Mouse (Mus musculus) left cerebral cortex, adult 11 months (tissue): ENCODE measurements around the gene Wfdc6a.
"Not testable (repeated sequence)": the region's sequence is repeated elsewhere in the genome, so short reads cannot be mapped to it uniquely, and the experiment has no call there.

Source experiments
- DNase-seq: peaks from one replicate; pipeline ENCODE4 v3.0.0; 2022; ENCODE audit warnings: low spot score

The Wfdc6a gene

DNA sequence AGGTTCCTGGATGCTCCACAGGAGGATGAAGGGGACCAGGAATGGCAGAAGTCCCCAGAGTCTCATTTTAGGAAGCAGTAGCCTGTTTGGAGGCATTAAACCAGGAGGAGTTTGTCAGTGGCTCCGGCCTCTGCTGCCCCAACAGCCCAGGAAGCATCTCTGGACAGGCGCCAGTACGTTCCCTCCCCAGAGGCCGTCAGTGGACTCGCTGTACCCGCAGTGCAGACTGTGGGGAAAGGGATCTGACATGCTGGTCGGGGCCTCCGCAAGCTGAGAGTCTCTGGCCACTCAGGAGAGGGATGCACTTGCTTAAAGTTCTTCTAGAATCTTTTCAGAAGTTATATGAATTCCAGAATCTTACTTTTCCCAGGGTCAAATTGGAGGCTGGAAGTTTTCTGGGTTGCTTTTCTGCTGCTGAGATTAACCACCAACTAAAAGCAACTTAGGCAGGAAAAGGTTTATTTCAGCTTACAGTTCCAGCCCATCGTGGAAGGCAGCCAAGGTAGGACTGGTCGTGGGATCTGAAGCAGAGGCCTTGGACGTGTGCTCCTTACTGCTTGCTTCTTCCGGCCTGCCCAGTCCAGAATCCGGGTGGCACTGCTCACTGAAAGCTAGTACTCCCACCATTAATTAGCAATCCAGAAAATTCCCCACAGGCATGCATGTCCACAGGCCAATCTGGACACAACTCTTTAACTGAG, at the start of gene Wfdc6a:
Gene Wfdc6a (minus strand): TSS at position 423 of the 701 bp plus-strand sequence.
- not testable (repeated sequence) for DNase-seq

DNA sequence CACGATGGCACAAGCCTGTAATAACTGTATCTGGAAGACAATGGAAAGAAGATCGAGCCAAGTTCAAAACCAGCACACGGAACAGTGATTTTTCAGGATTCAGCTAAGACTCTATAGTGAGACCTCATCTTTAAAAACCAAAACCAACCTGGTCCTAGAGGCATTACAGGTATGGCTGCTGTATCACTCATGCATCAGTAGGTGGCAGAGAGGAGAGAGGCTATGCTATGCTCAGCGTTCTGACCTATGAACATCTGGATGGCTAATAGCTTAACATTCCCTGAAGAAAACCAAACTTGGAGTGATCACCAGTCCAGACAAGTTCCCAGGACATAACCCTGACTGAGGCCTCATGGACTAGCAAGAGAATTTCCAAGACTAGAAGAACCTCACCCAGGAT, 36.5 kb upstream of the Wfdc6a start:
- DNase-seq, result no peak

DNA sequence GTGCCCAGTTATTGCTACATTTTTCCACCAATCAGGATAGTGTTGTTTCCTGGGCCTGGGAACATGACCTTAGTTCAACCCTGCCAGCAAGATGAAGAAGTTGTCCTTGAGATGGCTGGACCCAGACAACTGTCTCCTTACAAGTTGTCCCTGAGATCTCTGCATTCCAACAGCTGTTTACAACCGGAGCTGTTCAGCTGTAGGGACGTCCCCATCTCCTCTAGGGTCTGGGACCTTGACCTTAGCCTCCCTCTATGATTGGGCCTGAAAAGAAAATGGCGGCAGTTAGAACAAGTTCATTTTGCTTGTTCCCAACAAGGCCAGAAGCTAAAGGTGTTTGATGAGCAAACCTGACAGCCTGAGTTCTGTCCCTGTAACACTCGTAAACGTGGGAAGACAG, 33.8 kb upstream of the Wfdc6a start:
- no peak for DNase-seq

DNA sequence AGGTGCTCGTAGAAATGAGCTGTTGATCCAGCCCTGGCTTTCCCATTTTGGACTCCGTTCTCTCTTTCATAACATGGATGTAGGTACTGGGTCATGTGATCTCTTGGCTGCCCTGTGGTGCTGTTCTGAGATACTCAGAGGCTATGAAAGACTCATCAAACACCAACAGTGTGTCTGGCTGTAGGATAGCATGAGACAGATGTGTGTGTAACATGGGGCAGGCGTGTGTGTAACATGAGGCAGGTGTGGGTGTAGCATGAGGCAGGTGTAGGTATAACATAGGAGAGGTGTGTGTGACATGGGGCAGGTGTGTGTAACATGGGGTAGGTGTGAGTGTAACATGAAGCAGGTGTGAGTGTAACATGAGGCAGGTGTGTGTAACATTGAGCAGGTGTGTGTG, 30.1 kb upstream of the Wfdc6a start:
- no peak for DNase-seq

DNA sequence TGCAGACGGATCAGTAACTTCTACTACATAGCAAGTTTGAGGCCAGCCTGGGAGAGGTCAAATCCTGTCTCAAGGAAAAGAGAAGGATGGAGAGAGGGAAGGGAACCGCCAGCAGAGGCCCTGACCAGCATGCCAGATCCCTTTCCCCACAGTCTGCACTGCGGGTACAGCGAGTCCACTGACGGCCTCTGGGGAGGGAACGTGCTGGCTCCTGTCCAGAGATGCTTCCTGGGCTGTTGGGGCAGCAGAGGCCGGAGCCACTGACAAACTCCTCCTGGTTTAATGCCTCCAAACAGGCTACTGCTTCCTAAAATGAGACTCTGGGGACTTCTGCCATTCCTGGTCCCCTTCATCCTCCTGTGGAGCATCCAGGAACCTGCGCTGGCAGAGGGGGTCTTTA, 28.2 kb upstream of the Wfdc6a start, which contains the start of the genes Wfdc6b and Wfdc8:
Gene Wfdc6b (plus strand): TSS at position 52 of the 400 bp plus-strand sequence.
Gene Wfdc8 (minus strand): TSS at position 156 of the 400 bp plus-strand sequence.
- DNase-seq, result not testable (repeated sequence)

DNA sequence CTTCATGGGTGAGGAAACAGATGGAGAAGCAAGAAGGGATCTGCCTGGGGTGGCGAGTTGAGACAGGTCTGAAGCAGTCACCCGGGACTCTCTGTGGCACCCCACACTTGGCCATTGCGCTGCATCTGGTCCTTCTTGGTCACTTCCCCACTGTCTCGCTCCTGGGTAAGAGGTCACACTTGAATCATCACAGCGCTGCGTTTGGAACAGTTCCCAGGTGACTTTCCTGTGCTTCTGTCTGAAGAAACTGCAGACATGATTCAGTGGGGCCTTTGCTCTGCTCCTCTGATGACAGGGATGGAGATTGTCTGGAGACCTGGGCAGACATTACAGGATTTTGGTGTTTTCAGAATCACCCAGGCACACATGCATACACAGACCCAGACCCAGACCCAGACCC, 23.5 kb upstream of the Wfdc6a start:
- DNase-seq, result no peak

DNA sequence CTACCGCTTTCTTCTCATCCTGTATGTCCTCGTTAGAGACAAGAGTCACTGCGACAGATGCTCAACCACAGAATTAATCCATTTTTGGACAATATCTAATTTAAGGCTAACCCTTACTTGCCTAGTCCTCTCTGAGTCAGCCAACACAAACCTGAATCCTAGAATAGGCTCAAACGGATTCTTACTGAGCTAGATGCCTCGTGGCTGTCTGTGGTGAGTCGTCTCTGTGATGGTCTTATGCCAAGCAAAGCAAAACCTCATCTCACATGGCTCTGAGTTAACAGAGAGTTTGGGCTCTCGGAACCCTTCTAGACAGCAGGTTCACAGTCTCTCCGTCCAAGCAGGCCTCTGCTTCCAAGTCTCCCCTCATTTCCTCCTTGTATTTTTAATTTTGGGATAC, 19.2 kb upstream of the Wfdc6a start:
- DNase-seq, result no peak

DNA sequence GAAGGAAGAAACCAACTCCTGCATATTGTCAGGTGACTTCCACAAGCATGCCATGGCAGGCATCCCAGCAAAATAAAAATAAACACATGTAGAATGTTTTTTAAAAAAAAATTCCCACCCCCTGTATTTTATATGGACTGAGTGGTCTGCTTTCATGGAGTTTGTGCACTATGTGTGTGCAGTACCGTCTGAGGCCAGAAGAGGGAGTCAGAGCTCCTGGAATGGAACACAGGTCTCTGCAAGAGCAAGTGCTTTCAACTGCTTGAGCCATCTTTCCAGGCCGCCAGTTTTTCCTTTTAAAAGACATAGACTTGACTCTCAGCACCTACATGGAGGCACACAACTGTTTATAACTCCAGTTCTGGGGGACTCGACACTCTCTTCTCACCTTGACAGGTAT, 18.2 kb upstream of the Wfdc6a start:
- DNase-seq, result no peak

DNA sequence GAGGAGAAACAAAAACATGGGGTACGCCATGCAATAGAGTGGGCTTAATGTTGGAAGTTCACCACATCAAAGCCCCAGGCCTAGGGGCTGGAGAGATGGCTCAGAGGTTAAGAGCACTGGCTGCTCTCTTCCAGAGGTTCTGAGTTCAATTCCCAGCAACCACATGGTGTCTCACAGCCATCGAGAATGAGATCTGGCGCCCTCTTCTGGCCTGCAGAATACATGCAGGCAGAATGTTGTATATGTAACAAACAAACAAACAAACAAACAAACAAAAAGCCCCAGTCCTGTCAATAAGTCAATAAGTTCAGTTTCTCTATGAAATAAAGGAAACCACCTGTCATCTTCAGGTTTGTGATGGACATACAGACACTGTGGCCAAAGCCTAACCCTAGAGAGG, 14.9 kb upstream of the Wfdc6a start:
- no peak for DNase-seq

DNA sequence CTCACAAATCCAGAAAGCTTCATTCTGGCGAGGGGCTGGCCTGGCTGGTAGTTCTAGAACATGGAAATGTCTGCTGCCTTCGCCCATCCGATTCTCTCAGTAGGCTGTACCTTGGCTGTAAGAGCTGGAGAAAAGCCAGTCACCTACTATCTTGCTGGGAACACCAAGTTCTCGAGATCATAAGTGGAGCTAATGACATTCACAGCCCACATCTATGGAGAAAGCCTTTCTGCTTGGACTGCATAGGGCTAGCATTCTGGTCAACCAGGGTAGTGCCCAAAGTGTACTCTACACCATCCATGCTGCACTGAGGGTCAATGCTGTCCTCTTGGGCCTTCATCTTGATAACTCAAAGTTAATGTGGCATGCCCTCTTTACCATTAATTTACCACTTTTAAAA, 8.2 kb upstream of the Wfdc6a start, which contains the start of gene Eppin:
Gene Eppin (minus strand): TSS at position 101 of the 400 bp plus-strand sequence.
- no peak for DNase-seq

DNA sequence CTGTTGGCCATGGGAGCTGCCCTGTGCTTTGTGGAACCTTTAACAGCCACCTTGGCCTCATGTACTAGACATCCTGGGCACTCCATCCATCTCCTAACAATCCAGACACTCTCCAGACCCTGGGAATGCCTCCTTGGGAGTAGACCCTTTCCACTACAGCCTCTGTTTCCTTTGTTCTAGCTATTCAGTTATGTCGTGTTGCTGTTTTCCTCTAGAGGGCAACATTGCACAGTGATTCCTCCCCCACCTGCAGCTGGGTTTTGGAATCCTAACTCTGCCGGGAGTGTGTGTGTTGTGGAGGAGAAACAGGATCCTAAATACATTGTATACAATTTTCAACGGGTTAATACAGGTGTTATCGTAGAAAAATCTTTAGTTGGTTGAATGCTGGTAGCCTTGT, 6.8 kb upstream of the Wfdc6a start:
- DNase-seq, result peak; percentile 2

DNA sequence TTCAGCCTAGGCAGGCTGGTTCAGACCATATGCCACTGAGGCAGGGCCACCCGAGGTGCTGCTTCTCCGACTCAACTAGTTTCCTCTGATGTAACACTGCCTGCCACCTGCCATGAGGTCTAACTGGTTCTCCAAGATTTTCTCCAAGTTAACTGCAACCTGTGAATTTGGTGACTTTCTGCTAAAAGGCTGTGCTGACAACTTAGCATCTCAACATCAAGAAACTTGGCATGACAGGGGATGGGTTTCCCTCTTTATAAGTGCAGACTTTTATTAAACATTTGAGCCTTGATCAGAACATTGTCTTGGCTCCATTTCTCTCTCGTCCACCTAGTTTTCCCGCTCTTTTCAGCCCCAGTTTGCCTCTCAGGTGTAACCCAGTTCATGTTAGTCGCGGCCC, 11.9 kb downstream of the Wfdc6a start, which contains the start of gene Spint3:
Gene Spint3 (minus strand): TSS at position 101 of the 400 bp plus-strand sequence.
- not testable (repeated sequence) for DNase-seq

DNA sequence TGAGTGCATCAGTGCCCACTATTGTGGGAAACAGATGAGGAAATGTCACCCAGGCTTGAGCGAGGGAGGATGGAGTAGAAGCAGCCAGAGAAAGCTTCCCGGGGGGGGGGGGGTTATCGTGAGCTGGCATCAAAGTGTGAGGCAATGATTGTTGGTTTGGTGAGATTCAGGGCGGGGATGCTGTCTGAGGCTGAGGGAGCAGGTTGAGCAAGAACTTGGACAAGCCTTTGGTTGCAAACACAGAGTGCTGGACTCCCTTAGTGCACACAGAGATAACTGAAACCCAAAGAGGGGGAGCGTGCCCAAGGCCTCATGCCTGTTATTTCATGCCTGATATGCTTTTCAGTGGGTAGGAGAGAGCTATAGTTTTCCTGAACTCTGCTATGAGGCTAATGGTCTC, 17.8 kb downstream of the Wfdc6a start:
- DNase-seq, result no peak

DNA sequence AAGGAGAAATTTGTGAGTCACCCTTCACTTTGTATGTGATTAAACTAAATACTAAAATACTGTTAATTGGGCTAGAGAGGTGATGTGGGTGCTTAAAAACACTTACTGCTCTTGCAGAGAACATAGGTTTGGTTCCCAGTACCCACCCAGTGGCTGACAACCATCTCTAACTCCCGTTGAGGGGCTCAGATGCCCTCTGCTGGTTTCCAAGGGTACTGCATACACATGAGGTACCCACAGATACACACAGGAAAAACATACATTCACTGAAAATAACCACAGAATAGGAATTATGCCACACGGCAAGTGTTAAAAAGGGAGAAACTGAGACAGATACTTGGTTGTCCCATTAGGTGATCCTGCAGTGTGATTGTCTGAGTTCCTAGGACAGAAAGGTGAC, 18.2 kb downstream of the Wfdc6a start:
- DNase-seq, result no peak

DNA sequence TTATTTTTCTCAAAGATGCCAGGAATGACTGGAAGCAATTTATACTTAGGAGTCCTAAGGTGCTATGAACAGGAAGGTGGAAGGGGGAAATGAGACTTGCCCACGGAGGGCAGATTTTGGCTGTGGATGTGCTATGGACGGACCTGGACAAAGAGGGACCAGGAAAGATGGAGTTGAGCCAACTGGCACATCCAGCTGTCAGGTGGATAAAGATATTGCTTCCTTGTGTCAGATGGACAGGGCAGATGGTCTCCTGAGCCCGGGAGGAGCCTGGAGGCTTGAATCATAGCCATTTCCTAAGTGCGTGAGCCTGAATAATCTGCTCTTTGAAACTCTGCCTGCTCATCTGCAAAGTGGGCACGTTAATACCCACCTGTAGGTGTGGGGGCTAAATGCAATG, 20.9 kb downstream of the Wfdc6a start:
- DNase-seq, result no peak

DNA sequence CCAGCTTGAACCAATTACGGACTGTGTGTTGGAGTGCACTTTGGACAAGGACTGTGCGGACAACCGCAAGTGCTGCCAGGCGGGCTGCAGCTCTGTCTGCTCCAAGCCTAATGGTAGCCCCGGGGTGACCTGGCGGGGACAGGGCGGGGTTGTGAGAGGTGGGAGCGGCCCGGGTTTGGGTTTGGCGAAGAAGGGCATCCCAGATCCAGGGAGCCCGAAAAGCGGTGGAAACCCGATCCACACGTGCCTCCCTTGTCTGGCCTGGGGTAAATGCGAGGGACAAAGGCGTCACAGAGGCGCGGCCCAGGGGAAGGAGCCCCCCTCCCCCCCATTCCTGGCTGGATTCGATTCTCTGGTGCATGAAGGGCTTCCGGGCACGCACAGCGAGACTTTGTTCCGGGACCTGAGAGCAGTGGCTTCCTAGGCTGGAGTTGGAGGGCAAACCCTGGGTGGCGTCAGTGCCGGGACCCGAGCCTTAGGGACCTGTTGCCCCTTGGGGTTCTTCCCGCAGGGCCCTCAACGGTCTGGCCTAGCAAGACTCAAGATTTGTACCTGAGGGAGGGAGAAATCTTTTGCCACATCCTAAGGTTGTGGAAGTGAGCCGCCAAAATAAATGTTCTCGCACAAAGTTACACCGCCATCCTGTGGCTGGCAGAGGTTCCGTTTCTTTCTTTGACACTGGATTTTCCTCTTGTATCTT, 21.8 kb downstream of the Wfdc6a start:
- no peak for DNase-seq

DNA sequence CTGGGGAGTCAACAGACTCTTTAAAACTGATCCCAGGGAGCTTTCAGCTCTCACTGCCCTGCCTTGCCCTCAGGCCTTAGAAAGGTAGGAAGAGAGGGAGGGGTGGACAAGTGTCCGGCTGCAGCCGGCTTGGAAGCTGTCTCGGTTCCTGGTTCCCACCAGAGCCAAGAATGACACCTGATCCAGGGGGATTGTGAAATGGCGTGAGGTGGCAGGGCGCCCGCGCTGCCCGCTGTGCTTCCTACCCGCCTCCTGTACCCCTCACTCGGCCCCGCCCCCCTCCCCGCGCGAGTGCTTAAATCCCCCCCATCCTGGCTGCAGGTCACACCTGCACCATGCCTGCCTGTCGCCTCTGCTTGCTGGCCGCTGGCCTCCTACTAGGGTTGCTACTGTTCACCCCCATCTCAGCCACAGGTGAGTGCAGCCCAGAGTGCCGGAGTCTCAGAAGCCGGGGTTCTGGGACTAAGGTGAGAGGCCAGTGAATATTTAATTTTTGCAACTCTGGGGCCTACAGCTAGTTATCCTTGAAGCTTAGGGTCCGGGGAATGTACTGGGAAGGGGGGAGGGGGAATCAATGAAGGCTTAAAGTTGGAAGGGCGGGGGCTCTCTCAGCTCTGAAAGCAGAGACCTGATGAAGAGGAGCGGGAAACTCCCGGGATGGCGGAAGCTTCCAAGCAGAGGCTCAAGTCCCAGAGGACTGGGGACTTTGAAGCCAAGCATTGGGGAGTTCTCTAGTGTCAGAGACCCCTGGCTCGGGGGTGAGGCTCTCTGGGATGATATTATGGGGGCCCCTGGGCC, 22.7 kb downstream of the Wfdc6a start, which contains the start of gene Wfdc2:
Gene Wfdc2 (plus strand): TSS at position 23 of the 798 bp plus-strand sequence.
- no peak for DNase-seq

DNA sequence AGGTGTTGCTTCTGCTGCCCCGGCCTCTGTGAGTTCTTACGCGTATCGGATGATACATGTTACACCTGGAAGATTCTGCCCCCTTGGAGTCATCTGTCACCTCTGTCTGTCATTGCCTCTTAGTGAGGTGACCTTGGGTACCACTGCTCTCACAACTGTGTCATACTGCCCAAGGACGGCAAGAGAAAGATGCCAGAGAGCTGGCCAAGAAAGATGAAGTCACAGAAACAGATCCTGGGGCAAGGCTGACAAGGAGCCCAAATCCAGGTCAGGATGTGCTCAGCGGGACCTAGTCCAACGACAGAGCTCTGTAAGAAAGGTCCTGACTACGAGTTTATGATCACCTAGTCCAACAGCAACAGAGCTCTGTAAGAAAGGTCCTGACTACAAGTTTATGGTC, 25.1 kb downstream of the Wfdc6a start:
- DNase-seq, result no peak

DNA sequence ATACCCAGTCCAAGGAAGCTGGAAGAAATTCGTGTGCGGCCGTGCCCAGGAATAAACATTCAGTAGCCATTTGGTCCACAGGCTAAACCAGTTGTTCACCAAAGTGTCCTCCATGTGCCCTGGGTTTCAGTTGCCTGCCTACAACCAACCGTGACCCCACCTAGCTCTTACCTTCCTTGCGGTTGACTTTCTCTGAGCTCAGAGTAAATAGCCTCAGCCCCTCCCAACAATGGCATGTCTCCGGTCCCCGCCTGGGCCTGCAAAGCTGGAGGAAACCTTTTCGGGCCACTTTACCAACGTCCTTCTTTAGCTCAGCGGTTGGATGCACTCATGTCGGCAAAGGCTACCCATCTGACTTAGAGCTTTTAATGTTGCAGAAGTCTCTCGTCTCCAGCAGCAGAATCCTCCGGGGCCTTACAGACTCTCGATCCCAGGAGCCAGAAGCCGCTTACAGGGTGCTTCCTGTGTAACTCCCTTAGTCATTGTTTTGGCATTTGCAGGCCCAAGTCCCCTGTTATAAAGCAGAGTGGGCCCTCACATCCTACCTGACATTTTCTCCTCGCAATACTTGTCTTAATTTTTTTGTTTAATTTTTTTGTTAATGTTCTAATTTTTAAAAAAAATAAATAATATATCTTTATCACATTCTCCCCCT, 26.1 kb downstream of the Wfdc6a start:
- DNase-seq, result no peak

DNA sequence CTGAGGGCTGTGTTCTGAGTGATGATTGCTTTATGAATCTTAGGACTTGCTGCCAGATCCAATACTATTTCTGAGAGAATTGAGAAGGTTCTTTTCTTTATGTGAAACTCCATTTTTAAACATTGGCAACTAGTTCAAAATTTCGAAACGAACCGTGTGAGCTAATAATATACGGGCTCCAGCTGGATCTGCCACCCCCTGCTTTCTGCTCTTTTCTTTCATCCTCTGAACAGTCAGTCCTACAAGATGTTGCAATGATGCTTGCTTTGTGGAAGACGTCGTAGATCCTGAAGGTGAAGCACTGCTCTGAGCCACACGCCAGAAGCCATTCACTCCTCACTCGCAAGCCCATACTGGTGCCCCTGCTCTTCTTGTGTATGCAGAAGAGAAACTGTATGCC, 26.8 kb downstream of the Wfdc6a start:
- DNase-seq, result peak; percentile 29

DNA sequence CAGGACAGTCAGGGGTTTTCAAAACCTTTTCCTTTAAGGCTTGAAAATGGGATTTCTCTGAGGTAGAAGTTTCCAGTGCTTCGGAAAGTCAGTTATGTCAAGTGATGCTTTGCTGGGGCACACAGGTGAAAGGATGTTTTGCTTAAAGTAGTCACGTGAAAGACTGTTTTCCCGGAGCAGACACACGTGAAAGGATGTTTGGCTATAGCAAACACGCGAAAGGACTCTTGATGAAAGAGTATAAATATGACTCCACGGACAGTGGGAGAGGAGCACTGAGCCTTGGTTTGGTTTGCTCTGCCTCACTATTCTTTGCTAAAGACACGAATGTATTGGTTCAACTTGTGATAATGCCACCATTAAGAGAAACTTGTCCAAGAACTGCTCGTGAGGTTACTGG, 33.7 kb downstream of the Wfdc6a start:
- DNase-seq, result no peak

DNA sequence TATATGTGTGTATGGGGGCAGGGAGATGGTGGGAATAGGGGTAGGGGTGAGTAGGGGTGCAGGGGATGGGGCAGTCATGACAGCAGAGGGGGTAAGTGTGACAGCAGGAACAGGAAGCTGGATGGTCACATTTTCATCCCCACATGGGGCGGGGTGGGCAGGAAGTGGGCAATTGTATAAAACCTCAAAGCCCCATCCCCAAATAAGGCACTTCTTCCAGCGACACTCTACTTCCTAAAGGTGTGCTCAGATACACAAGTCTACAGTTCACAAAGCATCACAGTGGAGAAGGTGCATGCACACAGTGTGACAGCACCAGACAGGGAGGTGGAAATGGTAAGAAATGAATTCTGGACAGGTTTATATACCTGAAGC, 34.4 kb downstream of the Wfdc6a start:
- DNase-seq, result no peak
